ENCODE assay signal across 9 mouse cellular contexts in the genomic region with DNA sequence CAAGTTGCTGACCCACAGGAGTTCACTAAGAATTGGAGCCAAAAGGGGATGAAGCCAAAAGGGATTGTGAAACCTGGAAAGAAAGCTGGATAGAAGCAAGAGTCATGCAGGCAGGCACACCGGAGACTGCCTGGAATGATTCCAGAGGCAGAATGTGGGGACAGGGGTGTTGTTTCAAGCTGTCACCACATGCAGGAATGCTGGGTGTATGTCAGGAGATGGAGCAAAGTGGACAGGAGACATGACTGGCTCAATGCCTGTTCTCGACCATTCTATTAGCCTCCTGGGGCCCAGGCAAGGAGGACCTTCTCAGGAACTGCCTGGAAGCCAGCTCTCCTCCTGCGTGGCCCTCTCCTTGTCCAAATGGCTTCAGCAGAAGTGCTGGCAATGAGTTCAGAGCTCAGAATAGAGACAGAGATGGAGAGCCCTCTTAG. TPM values are rescaled to one million over a fixed set of nuclear protein-coding genes. Genes with fewer than 3 reads are reported as not detected.
DNase-seq lines count a peak whose midpoint lies in the region; ATAC-seq lines count a peak whose summit lies in the region.
"Had no signal": no experiment of that assay in that cellular context is flagged by ENCODE, and none has a peak within 500 bp of the region (broad histone marks: within the 10 kb centered on the region; RNA-seq: fewer than 3 reads in every experiment).

No protein-coding gene starts in this region.

- peak; percentile 89 for ATAC-seq in cerebellum, adult (ENCODE audit: insufficient number of reproducible peaks, low FRiP score, low TSS enrichment)

- DNase-seq in adrenal gland, adult 8-10 months, result peak; percentile 39
- no peak for DNase-seq in adrenal gland, adult 18-20 months (ENCODE audit: low spot score in 2 of 2)
- DNase-seq in heart, adult 8-10 months (ENCODE audit: low spot score), result peak; percentile 89
- DNase-seq in lung, adult 18-20 months, result peak; percentile 54 to 83
- no peak for DNase-seq in T-cell, adult 2 months (ENCODE audit: low spot score)
- no peak for DNase-seq in retina, embryonic 14.5 days (ENCODE audit: low spot score)
- DNase-seq in layer of hippocampus, adult 9-10 months (ENCODE audit: low spot score), result no peak
- DNase-seq: liver, embryonic 13.5 days had no signal

RNA-seq across cellular contexts. Expression of a gene that starts 33.2 kb away (rescaled TPM):
- 10 to 100 TPM; 12.4 to 21.2 (median 16.4) TPM for total RNA-seq in adrenal gland, adult 8-10 months (2022)
- 10 to 100 TPM; 11.4 to 14.7 TPM for total RNA-seq in adrenal gland, adult 18-20 months (2021)
- 10 to 100 TPM; 21.9 to 36.3 (median 30.1) TPM for total RNA-seq in heart, adult 8-10 months (2022)

Comparison
In these comparisons a context has a peak if more than half of its experiments do, and no peak if none do; other contexts are left out.
1. DNase-seq: peak in adrenal gland, adult 8-10 months (single experiment), heart, adult 8-10 months (single experiment) and lung, adult 18-20 months (2 of 2); none in adrenal gland, adult 18-20 months (0 of 2), T-cell, adult 2 months (single experiment), retina, embryonic 14.5 days (single experiment) and layer of hippocampus, adult 9-10 months (single experiment).